Mouse (Mus musculus) limb, embryonic 14.5 days (tissue): ENCODE measurements around the gene Fam71f1. TPM values are rescaled to one million over a fixed set of nuclear protein-coding genes. Genes with fewer than 3 reads are reported as not detected.

Experiments
- ATAC-seq: fragments of 200-750 bp; cut with Nextera tagmentation; 2 replicates; pipeline ENCODE4 v1.8.0; 2017; ENCODE audit warnings: low read depth, moderate number of reproducible peaks, moderate TSS enrichment; ENCODE audit not compliant: low FRiP score
- DNase-seq: peaks from one replicate; pipeline ENCODE4 v3.0.0-alpha.2; 2015; ENCODE audit warnings: low spot score
- H3K27ac ChIP-seq: fragments of 300-500 bp; sonication (generic); replicated peaks from 2 replicates; pipeline ENCODE4 v1.5.1; 2014; ENCODE audit warnings: low read depth, mild to moderate bottlenecking, low read length, moderate library complexity, mixed read lengths
- H3K27me3 ChIP-seq: fragments of 300-500 bp; sonication (generic); 2 replicates; pipeline ENCODE4 v1.6.1; 2014; ENCODE audit warnings: low read length, mixed read lengths; ENCODE audit not compliant: control insufficient read depth, insufficient read depth
- H3K36me3 ChIP-seq: fragments of 300-500 bp; sonication (generic); 2 replicates; pipeline ENCODE4 v1.6.1; 2014; ENCODE audit warnings: mild to moderate bottlenecking, low read length, moderate library complexity, mixed read lengths; ENCODE audit not compliant: control insufficient read depth, insufficient read depth
- H3K4me1 ChIP-seq: fragments of 300-500 bp; sonication (generic); 2 replicates; pipeline ENCODE4 v1.6.1; 2014; ENCODE audit warnings: antibody characterized with exemption, low read length, mixed read lengths; ENCODE audit not compliant: control insufficient read depth, insufficient read depth
- H3K4me2 ChIP-seq: fragments of 300-500 bp; sonication (generic); replicated peaks from 2 replicates; pipeline ENCODE4 v1.6.1; 2014; ENCODE audit warnings: low read depth, mild to moderate bottlenecking, low read length, moderate library complexity; ENCODE audit not compliant: severe bottlenecking
- H3K4me3 ChIP-seq: fragments of 300-500 bp; sonication (generic); replicated peaks from 2 replicates; pipeline ENCODE4 v1.5.1; 2014; ENCODE audit warnings: low read length
- H3K9ac ChIP-seq: fragments of 300-500 bp; sonication (generic); 2 replicates; pipeline ENCODE4 v1.6.1; 2014; ENCODE audit warnings: mild to moderate bottlenecking, low read depth, low read length, moderate library complexity; ENCODE audit not compliant: severe bottlenecking
- H3K9me3 ChIP-seq: fragments of 300-500 bp; sonication (generic); 2 replicates; pipeline ENCODE4 v1.6.1; 2016; ENCODE audit warnings: low read length; ENCODE audit not compliant: control insufficient read depth
- POLR2A ChIP-seq: fragments of 200-500 bp; IDR thresholded peaks from 2 replicates; pipeline ENCODE4 v1.8.0; 2012; ENCODE audit warnings: inconsistent platforms, mild to moderate bottlenecking, moderate library complexity, borderline replicate concordance; ENCODE audit not compliant: insufficient read depth, insufficient read length; ENCODE audit errors: extremely low read depth
- WGBS: fragments of 180-500 bp; shearing (Covaris S2); extraction: QIAGEN DNeasy Blood & Tissue Kit; methylation state at CpG from one replicate; pipeline ENCODE4 v1.1.7; 2014; 5-methylcytosine and 5-hydroxymethylcytosine counted together
- polyA plus RNA-seq, 2 experiments: library from polyadenylated mRNA; depleted of rRNA in 1 of 2; stranded (reverse) in 1 of 2; unstranded in 1 of 2; fragments of >200 nt; fragmentation: Nextera tagmentation in 1 of 2; extraction: Ambion mirVana in 1 of 2; gene quantifications; 2 replicates each; pipeline versions ENCODE4 v1.2.1 to v1.2.3; 2012 to 2014

Fam71f1 gene
- polyA plus RNA-seq, 2 experiments = 0.10 TPM; not detected in 1

- peaks cover 12% of the 10 kb centered on the region for H3K4me1 ChIP-seq
- TF ChIP-seq POLR2A = no peak
- no peaks in the 10 kb centered on the region for H3K27me3 ChIP-seq
- WGBS = 52% methylated on average over 3 of the region's 3 CpGs
- no peaks in the 10 kb centered on the region for H3K9me3 ChIP-seq
- no peak overlapping the region; the same call in 1 of the 2 replicates for H3K27ac ChIP-seq
- DNase-seq (no peak), ATAC-seq (no peak)
- peaks cover 74% of the 10 kb centered on the region for H3K36me3 ChIP-seq
- no peak overlapping the region for H3K9ac ChIP-seq
- no peak overlapping the region for H3K4me2 ChIP-seq
- no peak overlapping the region for H3K4me3 ChIP-seq
These were observed 44.2 kb downstream of the Fam71f1 start for GRCm38 (mm10) chr6:29363129-29363515.

GRCm38 (mm10) chr6:29365277-29365676 is 46.3 kb downstream of the Fam71f1 start:
- Histone ChIP-seq H3K9ac (no peak overlapping the region), H3K4me3 (no peak overlapping the region), H3K36me3 (peaks cover 75% of the 10 kb centered on the region), H3K4me2 (no peak overlapping the region), H3K27me3 (no peaks in the 10 kb centered on the region), H3K4me1 (peaks cover 12% of the 10 kb centered on the region), H3K9me3 (no peaks in the 10 kb centered on the region), H3K27ac (no peak overlapping the region)
- no peak for TF ChIP-seq POLR2A
- no peak for ATAC-seq
- no peak for DNase-seq
- 92% methylated on average over 1 of the region's 1 CpGs for WGBS

- 97% methylated on average over 4 of the region's 4 CpGs for WGBS
- no peak for TF ChIP-seq POLR2A
- ATAC-seq = no peak
These were observed 58.4 kb downstream of the Fam71f1 start for GRCm38 (mm10) chr6:29377386-29377785.

GRCm38 (mm10) chr6:29378678-29379077 is 59.7 kb downstream of the Fam71f1 start:
- Histone ChIP-seq H3K4me1 (no peaks in the 10 kb centered on the region), H3K4me3 (no peak overlapping the region), H3K4me2 (no peak overlapping the region), H3K27me3 (no peaks in the 10 kb centered on the region), H3K9ac (no peak overlapping the region), H3K36me3 (peaks cover 52% of the 10 kb centered on the region), H3K9me3 (no peaks in the 10 kb centered on the region), H3K27ac (no peak overlapping the region)
- 94% methylated on average over 10 of the region's 10 CpGs for WGBS
- no peak for TF ChIP-seq POLR2A
- DNase-seq = no peak
- no peak for ATAC-seq

More at GRCm38 (mm10) chr6:29377386-29377785, 58.4 kb downstream of the Fam71f1 start:
- H3K9ac ChIP-seq = no peak overlapping the region
- no peaks in the 10 kb centered on the region for H3K9me3 ChIP-seq
- no peaks in the 10 kb centered on the region for H3K27me3 ChIP-seq
- no peak for DNase-seq
- no peaks in the 10 kb centered on the region for H3K4me1 ChIP-seq
- no peak overlapping the region for H3K27ac ChIP-seq
- no peak overlapping the region for H3K4me3 ChIP-seq
- peaks cover 65% of the 10 kb centered on the region for H3K36me3 ChIP-seq
- H3K4me2 ChIP-seq = no peak overlapping the region

GRCm38 (mm10) chr6:29379954-29380353 is 61.0 kb downstream of the Fam71f1 start:
- no peak for TF ChIP-seq POLR2A
- DNase-seq (no peak), ATAC-seq (no peak)
- Histone ChIP-seq H3K4me3 (no peak overlapping the region), H3K36me3 (peaks cover 40% of the 10 kb centered on the region), H3K27me3 (no peaks in the 10 kb centered on the region), H3K9ac (no peak overlapping the region), H3K4me2 (no peak overlapping the region), H3K9me3 (no peaks in the 10 kb centered on the region), H3K27ac (no peak overlapping the region), H3K4me1 (no peaks in the 10 kb centered on the region)
- WGBS = 92% methylated on average over 6 of the region's 6 CpGs

GRCm38 (mm10) chr6:29382442-29382841 is 63.5 kb downstream of the Fam71f1 start:
- no peak overlapping the region for H3K9ac ChIP-seq
- TF ChIP-seq POLR2A = no peak
- H3K4me1 ChIP-seq = 0 out of 2 replicates have a peak, but pooled peaks cover 5% of the 10 kb centered on the region
- 51% methylated on average over 2 of the region's 2 CpGs for WGBS
- no peak overlapping the region for H3K4me3 ChIP-seq
- no peak for ATAC-seq
- no peaks in the 10 kb centered on the region for H3K27me3 ChIP-seq
- H3K36me3 ChIP-seq = peaks cover 15% of the 10 kb centered on the region
- no peak overlapping the region for H3K4me2 ChIP-seq
- H3K27ac ChIP-seq = no peak overlapping the region
- no peaks in the 10 kb centered on the region for H3K9me3 ChIP-seq
- no peak for DNase-seq

Other genes starting within 250 kb of the Fam71f1 start
- 45.9 and 59.8 TPM in 2 replicates for gene Rbm28, start 154.1 kb upstream of the Fam71f1 start, polyA plus RNA-seq (2012; rRNA removed)
- 35.7 and 47.7 TPM in 2 replicates for gene Rbm28, start 154.1 kb upstream of the Fam71f1 start, polyA plus RNA-seq (2014; fragmentation: Nextera tagmentation; extraction: Ambion mirVana)
- gene Prrt4, start 139.6 kb upstream of the Fam71f1 start, polyA plus RNA-seq (2012; rRNA removed) = 1.2 and 1.8 TPM in 2 replicates
- gene Prrt4, start 139.6 kb upstream of the Fam71f1 start, polyA plus RNA-seq (2014; fragmentation: Nextera tagmentation; extraction: Ambion mirVana) = 0.92 and 1.1 TPM in 2 replicates
- 42.1 and 53.1 TPM in 2 replicates for gene Impdh1, start 102.8 kb upstream of the Fam71f1 start, polyA plus RNA-seq (2012; rRNA removed)
- 46.6 and 49.2 TPM in 2 replicates for gene Impdh1, start 102.8 kb upstream of the Fam71f1 start, polyA plus RNA-seq (2014; fragmentation: Nextera tagmentation; extraction: Ambion mirVana)
- gene Hilpda, start 46.7 kb upstream of the Fam71f1 start, polyA plus RNA-seq (2012; rRNA removed) = 39.7 and 48.1 TPM in 2 replicates
- gene Hilpda, start 46.7 kb upstream of the Fam71f1 start, polyA plus RNA-seq (2014; fragmentation: Nextera tagmentation; extraction: Ambion mirVana) = 48.1 and 53.7 TPM in 2 replicates
- gene Fam71f2, start 39.5 kb upstream of the Fam71f1 start, polyA plus RNA-seq (2012; rRNA removed) = 2.6 and 3.8 TPM in 2 replicates
- gene Fam71f2, start 39.5 kb upstream of the Fam71f1 start, polyA plus RNA-seq (2014; fragmentation: Nextera tagmentation; extraction: Ambion mirVana) = 0.57 and 0.70 TPM in 2 replicates
- gene Calu, start 28.9 kb downstream of the Fam71f1 start, polyA plus RNA-seq (2012; rRNA removed) = 354 and 382 TPM in 2 replicates
- gene Calu, start 28.9 kb downstream of the Fam71f1 start, polyA plus RNA-seq (2014; fragmentation: Nextera tagmentation; extraction: Ambion mirVana) = 536 and 540 TPM in 2 replicates
- 1.3 and 2.1 TPM in 2 replicates for gene Opn1sw, start 69.3 kb downstream of the Fam71f1 start, polyA plus RNA-seq (2012; rRNA removed)
- gene Opn1sw, start 69.3 kb downstream of the Fam71f1 start, polyA plus RNA-seq (2014; fragmentation: Nextera tagmentation; extraction: Ambion mirVana) = 2.0 and 2.3 TPM in 2 replicates
- gene Ccdc136, start 77.2 kb downstream of the Fam71f1 start, polyA plus RNA-seq (2012; rRNA removed) = 25.3 and 26.0 TPM in 2 replicates
- gene Ccdc136, start 77.2 kb downstream of the Fam71f1 start, polyA plus RNA-seq (2014; fragmentation: Nextera tagmentation; extraction: Ambion mirVana) = 26.2 and 26.8 TPM in 2 replicates
- gene Flnc, start 114.1 kb downstream of the Fam71f1 start, polyA plus RNA-seq (2012; rRNA removed) = 38.1 and 43.9 TPM in 2 replicates
- 25.1 and 27.0 TPM in 2 replicates for gene Flnc, start 114.1 kb downstream of the Fam71f1 start, polyA plus RNA-seq (2014; fragmentation: Nextera tagmentation; extraction: Ambion mirVana)
- 195 and 204 TPM in 2 replicates for gene Atp6v1f, start 148.6 kb downstream of the Fam71f1 start, polyA plus RNA-seq (2012; rRNA removed)
- 226 and 239 TPM in 2 replicates for gene Atp6v1f, start 148.6 kb downstream of the Fam71f1 start, polyA plus RNA-seq (2014; fragmentation: Nextera tagmentation; extraction: Ambion mirVana)
- 0.12 TPM in 1 of 2 replicates, not detected in the other for gene Atp6v1fnb, start 152.3 kb downstream of the Fam71f1 start, polyA plus RNA-seq (2012; rRNA removed)
- gene Atp6v1fnb, start 152.3 kb downstream of the Fam71f1 start, polyA plus RNA-seq (2014; fragmentation: Nextera tagmentation; extraction: Ambion mirVana) = 0.35 TPM in 1 of 2 replicates, not detected in the other
- gene Kcp, start 188.8 kb downstream of the Fam71f1 start, polyA plus RNA-seq (2012; rRNA removed) = 92.4 and 136 TPM in 2 replicates
- gene Kcp, start 188.8 kb downstream of the Fam71f1 start, polyA plus RNA-seq (2014; fragmentation: Nextera tagmentation; extraction: Ambion mirVana) = 27.1 and 36.0 TPM in 2 replicates
- 4.8 and 5.0 TPM in 2 replicates for gene Irf5, start 207.5 kb downstream of the Fam71f1 start, polyA plus RNA-seq (2012; rRNA removed)
- 3.2 and 4.4 TPM in 2 replicates for gene Irf5, start 207.5 kb downstream of the Fam71f1 start, polyA plus RNA-seq (2014; fragmentation: Nextera tagmentation; extraction: Ambion mirVana)